Mouse (Mus musculus): ENCODE data around the gene Tmem19. TPM values are rescaled to one million over a fixed set of nuclear protein-coding genes. Genes with fewer than 3 reads are reported as not detected.

The Tmem19 gene
- polyA plus RNA-seq, 1 experiment from 2014 or later: 34.1 TPM

- WGBS: 93% methylated on average over 5 of the region's 5 CpGs
- Histone ChIP-seq H3K9ac (ENCODE audit: low read depth, low read length) (no peak overlapping the region), H3K36me3 (ENCODE audit: control insufficient read depth, insufficient read depth, low read length) (peaks cover 25% of the 10 kb centered on the region), H3K27ac (ENCODE audit: low read depth, low read length) (no peak overlapping the region), H3K4me1 (ENCODE audit: control insufficient read depth, insufficient read depth, low read depth, low read length) (no peaks in the 10 kb centered on the region), H3K4me2 (ENCODE audit: low read length) (no peak overlapping the region), H3K9me3 (ENCODE audit: control insufficient read depth, low read length) (no peaks in the 10 kb centered on the region), H3K27me3 (replicated peaks; ENCODE audit: control insufficient read depth, insufficient read depth, low read length) (no peaks in the 10 kb centered on the region), H3K4me3 (ENCODE audit: low read length) (no peak overlapping the region)
- no peak for ATAC-seq
Measured at GRCm38 (mm10) chr10:115297582-115297981, 64.7 kb downstream of the Tmem19 start.

GRCm38 (mm10) chr10:115296401-115296935, 65.8 kb downstream of the Tmem19 start:
- Histone ChIP-seq H3K9ac (ENCODE audit: low read depth, low read length) (no peak overlapping the region), H3K27me3 (replicated peaks; ENCODE audit: control insufficient read depth, insufficient read depth, low read length) (no peaks in the 10 kb centered on the region), H3K4me3 (ENCODE audit: low read length) (no peak overlapping the region), H3K27ac (ENCODE audit: low read depth, low read length) (no peak overlapping the region), H3K4me2 (ENCODE audit: low read length) (no peak overlapping the region), H3K9me3 (ENCODE audit: control insufficient read depth, low read length) (no peaks in the 10 kb centered on the region), H3K36me3 (ENCODE audit: control insufficient read depth, insufficient read depth, low read length) (peaks cover 28% of the 10 kb centered on the region), H3K4me1 (ENCODE audit: control insufficient read depth, insufficient read depth, low read depth, low read length) (no peaks in the 10 kb centered on the region)
- no peak for ATAC-seq
- WGBS: 84% methylated on average over 9 of the region's 9 CpGs

- H3K4me3 ChIP-seq (ENCODE audit: low read length): no peak overlapping the region
- H3K27me3 ChIP-seq (replicated peaks; ENCODE audit: control insufficient read depth, insufficient read depth, low read length): no peaks in the 10 kb centered on the region
- WGBS: 89% methylated on average over 3 of the region's 3 CpGs
- no peak overlapping the region for H3K9ac ChIP-seq (ENCODE audit: low read depth, low read length)
- no peaks in the 10 kb centered on the region for H3K4me1 ChIP-seq (ENCODE audit: control insufficient read depth, insufficient read depth, low read depth, low read length)
- H3K9me3 ChIP-seq (ENCODE audit: control insufficient read depth, low read length): no peaks in the 10 kb centered on the region
- no peak overlapping the region for H3K4me2 ChIP-seq (ENCODE audit: low read length)
- no peak for ATAC-seq
- no peak overlapping the region for H3K27ac ChIP-seq (ENCODE audit: low read depth, low read length)
- peaks cover 26% of the 10 kb centered on the region for H3K36me3 ChIP-seq (ENCODE audit: control insufficient read depth, insufficient read depth, low read length)
Measured at GRCm38 (mm10) chr10:115295162-115295561, 67.1 kb downstream of the Tmem19 start.

- Histone ChIP-seq H3K27me3 (replicated peaks; ENCODE audit: control insufficient read depth, insufficient read depth, low read length) (no peaks in the 10 kb centered on the region), H3K4me1 (ENCODE audit: control insufficient read depth, insufficient read depth, low read depth, low read length) (no peaks in the 10 kb centered on the region), H3K4me3 (ENCODE audit: low read length) (no peak overlapping the region), H3K9ac (ENCODE audit: low read depth, low read length) (no peak overlapping the region), H3K36me3 (ENCODE audit: control insufficient read depth, insufficient read depth, low read length) (peaks cover 23% of the 10 kb centered on the region), H3K27ac (ENCODE audit: low read depth, low read length) (no peak overlapping the region), H3K4me2 (ENCODE audit: low read length) (no peak overlapping the region), H3K9me3 (ENCODE audit: control insufficient read depth, low read length) (no peaks in the 10 kb centered on the region)
- no peak for ATAC-seq
- WGBS: 79% methylated on average over 7 of the region's 7 CpGs
Measured at GRCm38 (mm10) chr10:115294715-115295114, 67.6 kb downstream of the Tmem19 start.

- Histone ChIP-seq H3K27me3 (replicated peaks; ENCODE audit: control insufficient read depth, insufficient read depth, low read length) (no peaks in the 10 kb centered on the region), H3K4me3 (ENCODE audit: low read length) (no peak overlapping the region), H3K9ac (ENCODE audit: low read depth, low read length) (no peak overlapping the region), H3K27ac (ENCODE audit: low read depth, low read length) (no peak overlapping the region), H3K4me1 (ENCODE audit: control insufficient read depth, insufficient read depth, low read depth, low read length) (no peaks in the 10 kb centered on the region), H3K9me3 (ENCODE audit: control insufficient read depth, low read length) (no peaks in the 10 kb centered on the region), H3K4me2 (ENCODE audit: low read length) (no peak overlapping the region), H3K36me3 (ENCODE audit: control insufficient read depth, insufficient read depth, low read length) (peaks cover 25% of the 10 kb centered on the region)
- WGBS: 94% methylated on average over 7 of the region's 7 CpGs
- no peak for ATAC-seq
Measured at GRCm38 (mm10) chr10:115293946-115294345, 68.4 kb downstream of the Tmem19 start.

GRCm38 (mm10) chr10:115290671-115291070, 71.6 kb downstream of the Tmem19 start:
- no peak overlapping the region for H3K9ac ChIP-seq (ENCODE audit: low read depth, low read length)
- WGBS: 94% methylated on average over 9 of the region's 9 CpGs
- no peak for ATAC-seq
- no peak overlapping the region for H3K4me2 ChIP-seq (ENCODE audit: low read length)
- no peak overlapping the region for H3K4me3 ChIP-seq (ENCODE audit: low read length)
- no peaks in the 10 kb centered on the region for H3K27me3 ChIP-seq (replicated peaks; ENCODE audit: control insufficient read depth, insufficient read depth, low read length)
- H3K9me3 ChIP-seq (ENCODE audit: control insufficient read depth, low read length): no peaks in the 10 kb centered on the region
- no peaks in the 10 kb centered on the region for H3K4me1 ChIP-seq (ENCODE audit: control insufficient read depth, insufficient read depth, low read depth, low read length)
- peaks cover 41% of the 10 kb centered on the region for H3K36me3 ChIP-seq (ENCODE audit: control insufficient read depth, insufficient read depth, low read length)
- H3K27ac ChIP-seq (ENCODE audit: low read depth, low read length): no peak overlapping the region

Other genes starting within 250 kb of the Tmem19 start
- 10.9 and 13.8 TPM in 2 replicates for gene Tph2, start 177.5 kb downstream of the Tmem19 start, polyA plus RNA-seq (2015; fragmentation: Nextera tagmentation; extraction: Ambion mirVana)
- 26.9 and 28.6 TPM in 2 replicates for gene Tbc1d15, start 111.0 kb downstream of the Tmem19 start, polyA plus RNA-seq (2015; fragmentation: Nextera tagmentation; extraction: Ambion mirVana)
- 7.0 TPM in 2 replicates for gene Rab21, start 46.9 kb downstream of the Tmem19 start, polyA plus RNA-seq (2015; fragmentation: Nextera tagmentation; extraction: Ambion mirVana)
- gene Thap2, start 21.9 kb upstream of the Tmem19 start, polyA plus RNA-seq (2015; fragmentation: Nextera tagmentation; extraction: Ambion mirVana): 19.9 and 20.0 TPM in 2 replicates
- 12.5 and 13.2 TPM in 2 replicates for gene Zfc3h1, start 22.5 kb upstream of the Tmem19 start, polyA plus RNA-seq (2015; fragmentation: Nextera tagmentation; extraction: Ambion mirVana)
- gene A930009A15Rik, start 207.5 kb upstream of the Tmem19 start, polyA plus RNA-seq (2015; fragmentation: Nextera tagmentation; extraction: Ambion mirVana): 1.00 and 1.6 TPM in 2 replicates
- gene Lgr5, start 225.3 kb upstream of the Tmem19 start, polyA plus RNA-seq (2015; fragmentation: Nextera tagmentation; extraction: Ambion mirVana): 2.7 and 2.8 TPM in 2 replicates

Measured in hindbrain, embryonic 16.5 days (tissue).